Mouse (Mus musculus): Measurements from ENCODE around the gene Rgs6. TPM values are rescaled to one million over a fixed set of nuclear protein-coding genes. Genes with fewer than 3 reads are reported as not detected.

The Rgs6 gene
- polyA plus RNA-seq, 1 experiment from 2014 or later: 0.49 TPM

- Histone ChIP-seq H3K9me3 (no peaks in the 10 kb centered on the region), H3K27me3 (replicated peaks; ENCODE audit: low read depth, poor library complexity, severe bottlenecking) (no peaks in the 10 kb centered on the region), H3K4me1 (no peaks in the 10 kb centered on the region), H3K4me3 (no peak overlapping the region), H3K27ac (replicated peaks) (no peak overlapping the region), H3K36me3 (replicated peaks) (no peaks in the 10 kb centered on the region)
- WGBS: 81% methylated on average over 7 of the region's 7 CpGs
- no peak for DNase-seq (ENCODE audit: low spot score)
Measured at GRCm38 (mm10) chr12:82731587-82731986, 143.5 kb downstream of the Rgs6 start.

DNA sequence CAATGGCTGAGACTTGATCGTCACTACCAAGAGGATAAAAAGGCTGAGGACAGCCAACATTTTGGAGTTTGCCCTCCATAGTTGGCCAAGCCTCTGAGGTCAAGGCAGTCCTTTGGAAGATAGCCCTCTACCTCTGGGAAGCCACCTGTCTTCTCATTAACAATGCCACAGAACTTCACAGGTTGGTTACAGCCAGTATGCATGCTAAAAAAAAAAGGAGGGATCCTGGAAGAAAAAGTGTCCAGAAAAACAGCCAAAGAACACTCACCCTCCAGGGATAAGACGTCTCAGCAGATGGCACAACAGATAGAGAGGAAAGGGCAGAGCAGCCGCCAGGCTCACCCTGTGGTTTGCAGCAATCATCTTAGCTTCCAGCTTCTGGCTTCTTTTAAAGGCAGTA lies 154.9 kb downstream of the Rgs6 start:
- H3K27ac ChIP-seq (replicated peaks): no peak overlapping the region
- no peaks in the 10 kb centered on the region for H3K27me3 ChIP-seq (replicated peaks; ENCODE audit: low read depth, poor library complexity, severe bottlenecking)
- no peaks in the 10 kb centered on the region for H3K36me3 ChIP-seq (replicated peaks)
- H3K4me3 ChIP-seq: no peak overlapping the region
- H3K9me3 ChIP-seq: no peaks in the 10 kb centered on the region
- 79% methylated on average over 3 of the region's 3 CpGs for WGBS
- no peaks in the 10 kb centered on the region for H3K4me1 ChIP-seq
- DNase-seq (ENCODE audit: low spot score): no peak

DNA sequence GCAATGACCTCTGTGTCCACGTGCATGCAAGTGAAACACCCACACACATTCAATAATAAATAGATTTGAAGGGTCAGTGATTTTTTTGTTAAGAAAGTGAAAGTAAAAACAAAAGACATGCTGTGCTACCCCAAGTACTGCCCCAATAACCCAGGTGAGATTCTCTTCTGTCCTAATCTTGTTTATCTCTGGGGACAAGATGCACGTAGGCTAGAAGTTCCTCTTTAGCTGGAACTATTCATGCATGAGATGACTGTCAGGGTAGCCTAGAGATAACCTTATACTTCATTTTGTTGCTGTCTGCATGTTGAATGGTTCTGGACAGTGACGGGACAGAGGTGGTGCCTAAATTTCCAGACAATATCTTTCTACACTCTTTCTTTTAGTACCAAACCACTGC lies 155.9 kb downstream of the Rgs6 start:
- DNase-seq (ENCODE audit: low spot score): no peak
- Histone ChIP-seq H3K36me3 (replicated peaks) (no peaks in the 10 kb centered on the region), H3K9me3 (no peaks in the 10 kb centered on the region), H3K27me3 (replicated peaks; ENCODE audit: low read depth, poor library complexity, severe bottlenecking) (no peaks in the 10 kb centered on the region), H3K27ac (replicated peaks) (no peak overlapping the region), H3K4me1 (no peaks in the 10 kb centered on the region), H3K4me3 (no peak overlapping the region)
- 67% methylated on average over 3 of the region's 3 CpGs for WGBS

- WGBS: 53% methylated on average over 3 of the region's 3 CpGs
- no peak for DNase-seq (ENCODE audit: low spot score)
- Histone ChIP-seq H3K27ac (replicated peaks) (no peak overlapping the region), H3K9me3 (no peaks in the 10 kb centered on the region), H3K4me3 (no peak overlapping the region), H3K36me3 (replicated peaks) (no peaks in the 10 kb centered on the region), H3K27me3 (replicated peaks; ENCODE audit: low read depth, poor library complexity, severe bottlenecking) (no peaks in the 10 kb centered on the region), H3K4me1 (no peaks in the 10 kb centered on the region)
Measured at GRCm38 (mm10) chr12:82744826-82745225, 156.7 kb downstream of the Rgs6 start.

DNA sequence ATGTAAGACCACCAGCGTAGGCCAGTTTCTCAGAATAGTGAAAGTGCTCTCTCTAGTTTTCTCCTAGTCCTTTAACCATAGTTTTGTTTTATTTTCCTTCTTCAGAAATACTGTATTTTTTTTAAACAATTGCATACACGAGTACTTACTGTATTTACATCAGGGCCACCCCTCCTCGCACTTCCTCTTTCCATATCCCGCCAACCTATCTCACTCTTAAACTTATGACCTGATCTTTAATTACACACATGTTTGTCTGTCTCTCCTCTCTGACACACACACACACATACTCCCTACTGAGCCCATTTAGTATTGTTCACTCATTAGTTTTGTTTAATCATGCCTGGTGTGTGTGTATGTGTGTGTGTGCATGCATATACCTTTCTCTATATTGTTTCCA lies 159.0 kb downstream of the Rgs6 start:
- H3K4me3 ChIP-seq: no peak overlapping the region
- H3K36me3 ChIP-seq (replicated peaks): no peaks in the 10 kb centered on the region
- H3K27ac ChIP-seq (replicated peaks): no peak overlapping the region
- 90% methylated on average over 4 of the region's 4 CpGs for WGBS
- H3K9me3 ChIP-seq: no peaks in the 10 kb centered on the region
- no peak for DNase-seq (ENCODE audit: low spot score)
- H3K4me1 ChIP-seq: no peaks in the 10 kb centered on the region
- H3K27me3 ChIP-seq (replicated peaks; ENCODE audit: low read depth, poor library complexity, severe bottlenecking): no peaks in the 10 kb centered on the region

- Histone ChIP-seq H3K27ac (replicated peaks) (no peak overlapping the region), H3K27me3 (replicated peaks; ENCODE audit: low read depth, poor library complexity, severe bottlenecking) (no peaks in the 10 kb centered on the region), H3K4me3 (no peak overlapping the region), H3K36me3 (replicated peaks) (no peaks in the 10 kb centered on the region), H3K9me3 (no peaks in the 10 kb centered on the region), H3K4me1 (no peaks in the 10 kb centered on the region)
- DNase-seq (ENCODE audit: low spot score): no peak
- WGBS: 66% methylated on average over 2 of the region's 2 CpGs
Measured at GRCm38 (mm10) chr12:82751846-82752245, 163.8 kb downstream of the Rgs6 start.

DNA sequence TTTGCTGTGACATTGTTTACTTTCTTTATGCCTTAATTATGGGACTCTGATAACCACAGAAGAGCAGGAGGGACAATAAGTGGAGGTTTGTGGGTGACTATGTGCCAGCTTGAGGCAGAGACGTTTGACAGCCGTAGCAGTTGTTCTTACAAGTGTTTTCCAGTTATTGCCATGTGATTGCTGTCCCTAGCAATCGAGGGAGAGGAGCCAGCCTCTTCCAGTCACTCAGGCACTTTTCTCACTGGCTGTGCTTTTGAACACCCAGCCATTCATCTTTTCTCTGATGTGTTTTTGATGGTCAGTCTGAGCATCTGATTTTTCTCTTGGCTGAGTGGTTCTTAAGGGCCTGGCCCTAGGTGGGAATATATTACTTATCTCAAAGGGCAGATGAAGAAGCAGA lies 166.4 kb downstream of the Rgs6 start:
- Histone ChIP-seq H3K27ac (replicated peaks) (no peak overlapping the region), H3K4me3 (no peak overlapping the region), H3K4me1 (no peaks in the 10 kb centered on the region), H3K27me3 (replicated peaks; ENCODE audit: low read depth, poor library complexity, severe bottlenecking) (no peaks in the 10 kb centered on the region), H3K36me3 (replicated peaks) (no peaks in the 10 kb centered on the region), H3K9me3 (no peaks in the 10 kb centered on the region)
- 80% methylated on average over 3 of the region's 3 CpGs for WGBS
- DNase-seq (ENCODE audit: low spot score): no peak

GRCm38 (mm10) chr12:82756756-82757155 lies 168.7 kb downstream of the Rgs6 start:
- WGBS: 79% methylated on average over 6 of the region's 6 CpGs

GRCm38 (mm10) chr12:82757367-82757766 lies 169.3 kb downstream of the Rgs6 start:
- WGBS: 46% methylated on average over 1 of the region's 1 CpGs
- no peak overlapping the region for H3K4me3 ChIP-seq

More at GRCm38 (mm10) chr12:82756756-82757155, 168.7 kb downstream of the Rgs6 start:
- no peaks in the 10 kb centered on the region for H3K36me3 ChIP-seq (replicated peaks)
- no peaks in the 10 kb centered on the region for H3K4me1 ChIP-seq
- DNase-seq (ENCODE audit: low spot score): no peak
- no peak overlapping the region for H3K27ac ChIP-seq (replicated peaks)
- no peaks in the 10 kb centered on the region for H3K9me3 ChIP-seq
- no peaks in the 10 kb centered on the region for H3K27me3 ChIP-seq (replicated peaks; ENCODE audit: low read depth, poor library complexity, severe bottlenecking)
- no peak overlapping the region for H3K4me3 ChIP-seq

DNA sequence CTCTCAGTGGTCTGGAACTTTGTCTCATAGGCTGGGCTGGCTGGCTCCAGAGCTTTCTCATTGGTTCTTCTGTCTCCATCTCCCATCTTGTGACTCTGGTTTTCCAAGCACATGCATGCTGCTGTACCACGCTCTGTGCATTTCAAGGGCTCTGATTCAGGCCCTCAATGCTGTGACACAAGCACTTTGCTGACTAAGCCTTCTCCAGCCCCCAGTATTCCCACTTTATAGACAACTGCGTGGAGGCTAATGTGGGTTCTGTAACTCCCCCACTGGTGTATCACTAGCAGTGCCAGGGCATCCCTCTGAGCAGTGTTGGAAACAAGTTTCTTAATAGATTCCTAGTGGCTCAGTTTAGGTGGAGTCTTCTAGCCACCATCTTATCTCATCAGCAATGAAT lies 174.0 kb downstream of the Rgs6 start:
- WGBS: 88% methylated on average over 2 of the region's 2 CpGs
- H3K4me3 ChIP-seq: no peak overlapping the region
- H3K36me3 ChIP-seq (replicated peaks): no peaks in the 10 kb centered on the region
- no peaks in the 10 kb centered on the region for H3K9me3 ChIP-seq
- no peak overlapping the region for H3K27ac ChIP-seq (replicated peaks)
- no peaks in the 10 kb centered on the region for H3K4me1 ChIP-seq
- DNase-seq (ENCODE audit: low spot score): no peak
- H3K27me3 ChIP-seq (replicated peaks; ENCODE audit: low read depth, poor library complexity, severe bottlenecking): no peaks in the 10 kb centered on the region

More at GRCm38 (mm10) chr12:82757367-82757766, 169.3 kb downstream of the Rgs6 start:
- no peak overlapping the region for H3K27ac ChIP-seq (replicated peaks)
- H3K27me3 ChIP-seq (replicated peaks; ENCODE audit: low read depth, poor library complexity, severe bottlenecking): no peaks in the 10 kb centered on the region
- DNase-seq (ENCODE audit: low spot score): no peak
- no peaks in the 10 kb centered on the region for H3K9me3 ChIP-seq
- no peaks in the 10 kb centered on the region for H3K4me1 ChIP-seq
- no peaks in the 10 kb centered on the region for H3K36me3 ChIP-seq (replicated peaks)

DNA sequence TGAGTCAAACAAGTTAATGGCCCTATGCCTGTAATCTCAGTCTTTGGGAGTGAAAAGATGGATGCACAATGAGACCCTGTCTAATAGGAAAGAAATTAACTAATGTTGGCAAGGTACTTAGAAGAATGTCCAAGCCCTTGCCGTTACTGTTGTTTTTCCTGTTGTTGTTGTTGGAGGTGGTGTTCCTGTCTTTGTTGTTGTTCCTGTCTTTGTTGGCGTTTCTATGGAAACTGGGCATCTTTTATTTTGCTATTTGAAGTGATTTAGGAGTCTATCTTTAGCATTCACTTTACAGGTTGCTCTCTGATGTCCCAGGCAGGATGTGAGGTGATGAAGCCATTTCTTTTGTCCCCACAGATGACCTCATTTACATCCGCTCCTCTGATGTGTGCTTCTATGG lies 180.6 kb downstream of the Rgs6 start:
- no peak overlapping the region for H3K4me3 ChIP-seq
- DNase-seq (ENCODE audit: low spot score): no peak
- no peaks in the 10 kb centered on the region for H3K4me1 ChIP-seq
- no peaks in the 10 kb centered on the region for H3K36me3 ChIP-seq (replicated peaks)
- no peak overlapping the region for H3K27ac ChIP-seq (replicated peaks)
- 83% methylated on average over 3 of the region's 3 CpGs for WGBS
- no peaks in the 10 kb centered on the region for H3K9me3 ChIP-seq
- no peaks in the 10 kb centered on the region for H3K27me3 ChIP-seq (replicated peaks; ENCODE audit: low read depth, poor library complexity, severe bottlenecking)

GRCm38 (mm10) chr12:82772215-82772614 lies 184.1 kb downstream of the Rgs6 start:
- H3K9me3 ChIP-seq: no peaks in the 10 kb centered on the region
- 83% methylated on average over 2 of the region's 2 CpGs for WGBS
- DNase-seq (ENCODE audit: low spot score): no peak
- no peaks in the 10 kb centered on the region for H3K36me3 ChIP-seq (replicated peaks)
- H3K27me3 ChIP-seq (replicated peaks; ENCODE audit: low read depth, poor library complexity, severe bottlenecking): no peaks in the 10 kb centered on the region
- H3K27ac ChIP-seq (replicated peaks): no peak overlapping the region
- H3K4me3 ChIP-seq: no peak overlapping the region
- H3K4me1 ChIP-seq: no peaks in the 10 kb centered on the region

GRCm38 (mm10) chr12:82774576-82774975 lies 186.5 kb downstream of the Rgs6 start:
- 90% methylated on average over 7 of the region's 7 CpGs for WGBS
- no peak for DNase-seq (ENCODE audit: low spot score)
- Histone ChIP-seq H3K27ac (replicated peaks) (no peak overlapping the region), H3K4me1 (no peaks in the 10 kb centered on the region), H3K9me3 (no peaks in the 10 kb centered on the region), H3K36me3 (replicated peaks) (no peaks in the 10 kb centered on the region), H3K27me3 (replicated peaks; ENCODE audit: low read depth, poor library complexity, severe bottlenecking) (no peaks in the 10 kb centered on the region), H3K4me3 (no peak overlapping the region)

GRCm38 (mm10) chr12:82776686-82777085 lies 188.6 kb downstream of the Rgs6 start:
- WGBS: 90% methylated on average over 4 of the region's 4 CpGs
- no peaks in the 10 kb centered on the region for H3K9me3 ChIP-seq
- no peak overlapping the region for H3K4me3 ChIP-seq
- H3K27me3 ChIP-seq (replicated peaks; ENCODE audit: low read depth, poor library complexity, severe bottlenecking): no peaks in the 10 kb centered on the region
- no peak overlapping the region for H3K27ac ChIP-seq (replicated peaks)
- no peaks in the 10 kb centered on the region for H3K36me3 ChIP-seq (replicated peaks)
- no peaks in the 10 kb centered on the region for H3K4me1 ChIP-seq
- no peak for DNase-seq (ENCODE audit: low spot score)
